Mouse (Mus musculus) megakaryocyte progenitor cell, adult 5-6 weeks (primary cell): ENCODE measurements around the gene Lefty1. TPM values are rescaled to one million over a fixed set of nuclear protein-coding genes. Genes with fewer than 3 reads are reported as not detected.

Experiments
- total RNA-seq, 2 experiments: library from RNA; stranded (forward) in 1 of 2; stranded (reverse) in 1 of 2; fragments of 157-497, 149-512 nt in 1 of 2; fragments of 200-1000 nt in 1 of 2; gene quantifications; 2 replicates each; pipeline versions ENCODE4 v1.2.3 to v1.2.4; 2015 to 2017

The Lefty1 gene
- total RNA-seq, 2 experiments from 2014 or later, result 1.7 TPM; not detected in 1

Other genes starting within 250 kb of the Lefty1 start
- not detected in 2 replicates for gene Mixl1, start 238.0 kb upstream of the Lefty1 start, total RNA-seq (2015)
- gene Mixl1, start 238.0 kb upstream of the Lefty1 start, total RNA-seq (2017), result not detected in 2 replicates
- 23.9 and 27.3 TPM in 2 replicates for gene Acbd3, start 209.0 kb upstream of the Lefty1 start, total RNA-seq (2015)
- 43.0 and 46.5 TPM in 2 replicates for gene Acbd3, start 209.0 kb upstream of the Lefty1 start, total RNA-seq (2017)
- gene H3f3a, start 121.1 kb upstream of the Lefty1 start, total RNA-seq (2015), result 1,870 and 2,095 TPM in 2 replicates
- gene H3f3a, start 121.1 kb upstream of the Lefty1 start, total RNA-seq (2017), result 1,724 and 1,809 TPM in 2 replicates
- gene Sde2, start 83.9 kb upstream of the Lefty1 start, total RNA-seq (2015), result 17.6 and 21.3 TPM in 2 replicates
- gene Sde2, start 83.9 kb upstream of the Lefty1 start, total RNA-seq (2017), result 29.9 and 33.6 TPM in 2 replicates
- gene Lefty2, start 41.9 kb upstream of the Lefty1 start, total RNA-seq (2015), result not detected in 2 replicates
- not detected in 2 replicates for gene Lefty2, start 41.9 kb upstream of the Lefty1 start, total RNA-seq (2017)
- gene Pycr2, start 30.7 kb upstream of the Lefty1 start, total RNA-seq (2015), result 27.2 and 28.8 TPM in 2 replicates
- 22.4 and 26.3 TPM in 2 replicates for gene Pycr2, start 30.7 kb upstream of the Lefty1 start, total RNA-seq (2017)
- gene Tmem63a, start 7.3 kb downstream of the Lefty1 start, total RNA-seq (2015), result 15.0 and 15.6 TPM in 2 replicates
- 16.5 and 16.8 TPM in 2 replicates for gene Tmem63a, start 7.3 kb downstream of the Lefty1 start, total RNA-seq (2017)
- 0.68 and 2.0 TPM in 2 replicates for gene Ephx1, start 85.9 kb downstream of the Lefty1 start, total RNA-seq (2015)
- 0.88 and 1.1 TPM in 2 replicates for gene Ephx1, start 85.9 kb downstream of the Lefty1 start, total RNA-seq (2017)
- gene 9130409I23Rik, start 116.2 kb downstream of the Lefty1 start, total RNA-seq (2015), result not detected in 2 replicates
- gene 9130409I23Rik, start 116.2 kb downstream of the Lefty1 start, total RNA-seq (2017), result not detected in 2 replicates
- 28.9 and 38.0 TPM in 2 replicates for gene Nvl, start 209.2 kb downstream of the Lefty1 start, total RNA-seq (2015)
- 24.7 and 26.5 TPM in 2 replicates for gene Nvl, start 209.2 kb downstream of the Lefty1 start, total RNA-seq (2017)
- gene Cnih4, start 209.7 kb downstream of the Lefty1 start, total RNA-seq (2015), result 72.4 and 116 TPM in 2 replicates
- 79.1 and 145 TPM in 2 replicates for gene Cnih4, start 209.7 kb downstream of the Lefty1 start, total RNA-seq (2017)